Mouse (Mus musculus): ENCODE measurements around the gene Ppp2r5c. TPM values are rescaled to one million over a fixed set of nuclear protein-coding genes. Genes with fewer than 3 reads are reported as not detected.

Ppp2r5c gene
- total RNA-seq, 4 experiments from 2014 or later: 247 to 274 (median 263) TPM

GRCm38 (mm10) chr12:110606161-110606560, 159.2 kb downstream of the Ppp2r5c start:
- DNase-seq (ENCODE audit: low spot score in 2 of 2): no peak

GRCm38 (mm10) chr12:110606676-110607075, 159.8 kb downstream of the Ppp2r5c start:
- DNase-seq (ENCODE audit: low spot score in 2 of 2): no peak

GRCm38 (mm10) chr12:110608460-110609152, 161.7 kb downstream of the Ppp2r5c start:
- DNase-seq (ENCODE audit: low spot score in 2 of 2): peak in 1 of 2 experiments; percentile 48

GRCm38 (mm10) chr12:110609153-110609497, 162.2 kb downstream of the Ppp2r5c start:
- DNase-seq (ENCODE audit: low spot score in 2 of 2): no peak

- no peak for DNase-seq (ENCODE audit: low spot score in 2 of 2)
Measured at GRCm38 (mm10) chr12:110610713-110611112, 163.8 kb downstream of the Ppp2r5c start.

- no peak for DNase-seq (ENCODE audit: low spot score in 2 of 2)
Measured at GRCm38 (mm10) chr12:110630056-110630455, 183.1 kb downstream of the Ppp2r5c start.

Other genes starting within 250 kb of the Ppp2r5c start
- gene Dio3, start 168.1 kb upstream of the Ppp2r5c start, total RNA-seq (2022): 1 to 10 TPM; 1.4 to 3.4 (median 2.2) TPM
- 100 to 1,000 TPM; 273 to 304 (median 298) TPM for gene Dync1h1, start 154.3 kb downstream of the Ppp2r5c start, total RNA-seq (2022)
- not detected for gene 1700001K19Rik, start 235.5 kb downstream of the Ppp2r5c start, total RNA-seq (2022)